Comparison of ENCODE assay signal across 8 mouse cellular contexts in genomic region chr1:118980636-118981035, GRCm38 (mm10).
A peak's percentile ranks its signal among the peaks of the same experiment; 100 is the strongest.
DNase-seq lines count a peak whose midpoint lies in the region; ATAC-seq lines count a peak whose summit lies in the region.

No protein-coding gene starts in this region.

- 27% methylated on average over 7 of the region's 7 CpGs for WGBS in hindbrain, embryonic 16.5 days
- 90% methylated on average over 7 of the region's 7 CpGs for WGBS in hindbrain, embryonic 11.5 days
- WGBS in limb, embryonic 15.5 days = 59% methylated on average over 7 of the region's 7 CpGs

- no peak overlapping the region for H3K4me2 ChIP-seq in hindbrain, embryonic 16.5 days (ENCODE audit: low read length)
- H3K4me2 ChIP-seq in hindbrain, embryonic 11.5 days (replicated peaks; ENCODE audit: low read depth, low read length) = no peak overlapping the region
- no peak overlapping the region for H3K4me2 ChIP-seq in limb, embryonic 15.5 days

- no peak overlapping the region for H3K9ac ChIP-seq in hindbrain, embryonic 16.5 days (ENCODE audit: low read depth, low read length)
- no peak overlapping the region for H3K9ac ChIP-seq in hindbrain, embryonic 11.5 days (ENCODE audit: low read depth, low read length)
- no peak overlapping the region for H3K9ac ChIP-seq in limb, embryonic 15.5 days

- no peak for ATAC-seq in hindbrain, embryonic 16.5 days
- no peak for ATAC-seq in hindbrain, embryonic 11.5 days (ENCODE audit: low FRiP score)
- ATAC-seq in limb, embryonic 15.5 days (ENCODE audit: insufficient number of reproducible peaks, low FRiP score, low TSS enrichment, low read depth) = no peak

- no peaks in the 10 kb centered on the region for H3K27me3 ChIP-seq in hindbrain, embryonic 16.5 days (replicated peaks; ENCODE audit: control insufficient read depth, insufficient read depth, low read length)
- H3K27me3 ChIP-seq in hindbrain, embryonic 11.5 days (ENCODE audit: control insufficient read depth, insufficient read depth, low read length) = no peaks in the 10 kb centered on the region
- no peaks in the 10 kb centered on the region for H3K27me3 ChIP-seq in limb, embryonic 15.5 days

- H3K4me1 ChIP-seq in hindbrain, embryonic 16.5 days (ENCODE audit: control insufficient read depth, insufficient read depth, low read depth, low read length) = peaks cover 37% of the 10 kb centered on the region
- H3K4me1 ChIP-seq in hindbrain, embryonic 11.5 days (replicated peaks; ENCODE audit: control insufficient read depth, insufficient read depth, low read length) = peaks cover 20% of the 10 kb centered on the region
- H3K4me1 ChIP-seq in limb, embryonic 15.5 days = peaks cover 82% of the 10 kb centered on the region

- H3K9me3 ChIP-seq in hindbrain, embryonic 16.5 days (ENCODE audit: control insufficient read depth, low read length) = no peaks in the 10 kb centered on the region
- H3K9me3 ChIP-seq in hindbrain, embryonic 11.5 days (ENCODE audit: control insufficient read depth, low read length) = no peaks in the 10 kb centered on the region
- H3K9me3 ChIP-seq in limb, embryonic 15.5 days = no peaks in the 10 kb centered on the region

- no peak overlapping the region for H3K4me3 ChIP-seq in hindbrain, embryonic 16.5 days (ENCODE audit: low read length)
- H3K4me3 ChIP-seq in hindbrain, embryonic 11.5 days (ENCODE audit: low read depth, low read length) = no peak overlapping the region
- H3K4me3 ChIP-seq in limb, embryonic 15.5 days = no peak overlapping the region

- no peak for DNase-seq in hindbrain, embryonic 11.5 days (ENCODE audit: low spot score)
- peak; percentile 66 for DNase-seq in Muller cell, postnatal 12 days (ENCODE audit: inconsistent ontology term)
- DNase-seq in adrenal gland, postnatal 25 days = peak; percentile 56
- no peak for DNase-seq in embryo, embryonic 11 days
- no peak for DNase-seq in urinary bladder, postnatal 36 days (ENCODE audit: low spot score in 2 of 2)
- DNase-seq in left cerebral cortex, adult 11 months (ENCODE audit: low spot score) = no peak

- 0 out of 2 replicates have a peak overlapping the region, but pooled peaks have one; percentile 7 for H3K27ac ChIP-seq in hindbrain, embryonic 16.5 days (ENCODE audit: low read depth, low read length)
- H3K27ac ChIP-seq in hindbrain, embryonic 11.5 days (ENCODE audit: low read depth, low read length) = no peak overlapping the region
- peak overlapping the region; percentile 83; the same call in 1 of the 2 replicates for H3K27ac ChIP-seq in limb, embryonic 15.5 days

- H3K36me3 ChIP-seq in hindbrain, embryonic 16.5 days (ENCODE audit: control insufficient read depth, insufficient read depth, low read length) = no peaks in the 10 kb centered on the region
- no peaks in the 10 kb centered on the region for H3K36me3 ChIP-seq in hindbrain, embryonic 11.5 days (ENCODE audit: control insufficient read depth, insufficient read depth, low read length)
- no peaks in the 10 kb centered on the region for H3K36me3 ChIP-seq in limb, embryonic 15.5 days

Comparison
In these comparisons a context has a peak if more than half of its experiments do, and no peak if none do; other contexts are left out.
1. DNase-seq: peak in Muller cell, postnatal 12 days (single experiment) and adrenal gland, postnatal 25 days (single experiment); none in hindbrain, embryonic 11.5 days (single experiment), embryo, embryonic 11 days (single experiment), urinary bladder, postnatal 36 days (0 of 2) and left cerebral cortex, adult 11 months (single experiment).